Mouse (Mus musculus) C2C12 (cell line): ENCODE results near the gene Lhx3.

ENCODE experiments used
- CTCF ChIP-seq: IDR thresholded peaks from one replicate; pipeline ENCODE4 v1.5.1; 2011; ENCODE audit not compliant: control insufficient read depth, insufficient read depth, insufficient read length
- FOSL1 ChIP-seq: IDR thresholded peaks from one replicate; pipeline ENCODE4 v1.8.0; 2011; ENCODE audit warnings: mild to moderate bottlenecking, low read length; ENCODE audit not compliant: poor library complexity, insufficient read depth, severe bottlenecking
- MAX ChIP-seq: IDR thresholded peaks from one replicate; pipeline ENCODE4 v1.6.1; 2011; ENCODE audit warnings: mild to moderate bottlenecking, control low read depth
- MYOD1 ChIP-seq: IDR thresholded peaks from one replicate; pipeline ENCODE4 v1.6.1; 2011; ENCODE audit warnings: low read depth; ENCODE audit not compliant: control insufficient read depth, insufficient read length
- USF1 ChIP-seq: IDR thresholded peaks from one replicate; pipeline ENCODE4 v1.6.1; 2011; ENCODE audit warnings: low read depth, mild to moderate bottlenecking, control low read depth, moderate library complexity

DNA sequence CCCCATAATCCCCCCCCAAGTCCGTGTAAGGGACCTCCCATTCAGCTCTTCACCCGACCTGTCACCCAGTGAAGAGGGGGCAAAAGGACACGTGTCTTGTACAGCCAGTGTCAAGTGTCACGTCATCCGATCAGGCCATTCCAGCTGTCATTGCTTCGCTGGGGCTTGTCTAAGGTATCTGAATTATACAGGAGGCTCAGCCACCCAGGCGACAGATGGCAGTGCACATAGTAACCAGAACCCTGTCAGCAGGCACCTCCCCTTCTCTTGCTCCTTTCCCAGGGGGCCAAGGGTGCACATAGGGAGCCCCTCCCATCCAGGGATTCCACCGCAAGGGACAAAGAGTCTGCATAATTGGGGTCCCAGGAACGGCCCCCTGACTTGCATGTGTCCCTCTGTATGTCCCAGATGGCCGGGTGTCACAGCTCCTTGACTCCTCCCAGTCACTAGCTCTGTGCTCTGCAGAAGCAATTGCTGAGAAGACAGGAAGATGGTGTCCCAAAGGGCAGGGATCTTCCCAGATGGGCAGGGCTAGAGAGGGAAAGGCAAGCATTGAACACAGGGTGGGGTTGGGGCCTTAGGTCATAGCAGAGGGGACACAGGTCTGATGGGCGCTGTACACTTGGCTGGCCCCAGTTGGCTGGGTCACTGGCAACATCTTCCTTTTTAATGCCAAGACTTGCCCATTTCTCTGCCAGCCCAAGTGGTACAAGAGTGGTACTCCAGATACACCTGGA is 39.1 kb downstream of the Lhx3 start:
- TF ChIP-seq CTCF (no peak), FOSL1 (no peak), MAX (no peak), USF1 (no peak), MYOD1 (no peak)
